Mouse (Mus musculus): ENCODE data around the gene Tnfrsf25. TPM values are rescaled to one million over a fixed set of nuclear protein-coding genes. Genes with fewer than 3 reads are reported as not detected.

Tnfrsf25 gene
- polyA plus RNA-seq, 1 experiment from 2014 or later = 0.28 TPM

GRCm38 (mm10) chr4:152074548-152074947, 41.2 kb upstream of the Tnfrsf25 start:
- H3K9ac ChIP-seq (ENCODE audit: low read depth, low read length) = no peak overlapping the region
- WGBS = 84% methylated on average over 9 of the region's 9 CpGs
- no peaks in the 10 kb centered on the region for H3K36me3 ChIP-seq (ENCODE audit: control insufficient read depth, insufficient read depth, low read length)
- H3K27me3 ChIP-seq (ENCODE audit: control insufficient read depth, insufficient read depth, low read length) = no peaks in the 10 kb centered on the region
- H3K4me3 ChIP-seq (ENCODE audit: low read depth, low read length) = no peak overlapping the region
- H3K9me3 ChIP-seq (ENCODE audit: control insufficient read depth, low read length) = no peaks in the 10 kb centered on the region
- H3K27ac ChIP-seq (ENCODE audit: low read depth, low read length) = no peak overlapping the region
- ATAC-seq (ENCODE audit: low FRiP score) (no peak), DNase-seq (ENCODE audit: low spot score) (no peak)
- no peaks in the 10 kb centered on the region for H3K4me1 ChIP-seq (replicated peaks; ENCODE audit: control insufficient read depth, insufficient read depth, low read length)
- no peak overlapping the region for H3K4me2 ChIP-seq (replicated peaks; ENCODE audit: low read depth, low read length)

DNA sequence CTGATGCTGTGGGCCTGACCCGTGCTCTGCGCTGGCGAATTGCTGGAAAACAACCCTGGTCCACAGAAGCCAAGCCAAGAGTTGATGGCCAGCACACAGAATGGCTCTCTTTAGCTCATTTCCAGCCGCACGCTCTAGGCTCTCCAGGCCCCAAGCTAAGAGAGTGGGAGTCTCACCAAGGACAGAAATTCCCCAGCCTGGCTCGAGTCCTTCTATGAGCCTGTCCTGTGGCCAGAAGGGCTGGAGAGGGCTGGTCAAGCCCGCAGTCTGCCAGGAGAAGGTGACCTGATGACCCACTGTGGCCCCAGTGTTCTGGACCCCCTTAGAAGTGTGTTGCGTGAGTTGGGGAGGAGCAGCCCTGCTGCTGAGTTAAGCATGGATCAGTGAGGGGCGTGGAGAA, 38.5 kb upstream of the Tnfrsf25 start:
- 93% methylated on average over 9 of the region's 9 CpGs for WGBS
- ATAC-seq (ENCODE audit: low FRiP score) (no peak), DNase-seq (ENCODE audit: low spot score) (no peak)
- H3K36me3 ChIP-seq (ENCODE audit: control insufficient read depth, insufficient read depth, low read length) = no peaks in the 10 kb centered on the region
- H3K4me3 ChIP-seq (ENCODE audit: low read depth, low read length) = no peak overlapping the region
- H3K9me3 ChIP-seq (ENCODE audit: control insufficient read depth, low read length) = no peaks in the 10 kb centered on the region
- H3K27me3 ChIP-seq (ENCODE audit: control insufficient read depth, insufficient read depth, low read length) = no peaks in the 10 kb centered on the region
- H3K4me1 ChIP-seq (replicated peaks; ENCODE audit: control insufficient read depth, insufficient read depth, low read length) = no peaks in the 10 kb centered on the region
- H3K4me2 ChIP-seq (replicated peaks; ENCODE audit: low read depth, low read length) = no peak overlapping the region
- H3K9ac ChIP-seq (ENCODE audit: low read depth, low read length) = no peak overlapping the region
- no peak overlapping the region for H3K27ac ChIP-seq (ENCODE audit: low read depth, low read length)

DNA sequence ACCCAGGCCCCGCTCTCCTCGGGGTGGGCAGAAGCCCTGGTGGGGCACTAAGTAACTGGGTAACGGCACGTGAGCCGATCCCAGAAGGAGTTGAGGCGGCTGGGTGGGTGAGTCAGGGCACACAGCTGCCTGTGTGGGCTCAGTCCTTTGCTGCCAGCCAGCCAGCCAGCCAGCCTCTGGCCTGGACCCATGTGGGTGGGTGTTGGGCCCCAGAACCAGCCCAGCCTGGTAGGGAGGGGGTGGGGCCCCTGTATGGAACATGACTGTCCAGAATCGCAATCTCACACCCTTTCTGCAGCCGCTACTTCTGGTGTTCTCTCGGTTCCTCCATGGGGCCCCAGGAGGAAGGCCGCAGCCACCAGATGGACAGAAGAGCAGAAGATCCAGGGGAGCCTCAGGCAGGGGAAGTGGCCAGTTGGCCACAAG, 37.6 kb upstream of the Tnfrsf25 start:
- Histone ChIP-seq H3K27me3 (ENCODE audit: control insufficient read depth, insufficient read depth, low read length) (no peaks in the 10 kb centered on the region), H3K4me1 (replicated peaks; ENCODE audit: control insufficient read depth, insufficient read depth, low read length) (no peaks in the 10 kb centered on the region), H3K9ac (ENCODE audit: low read depth, low read length) (no peak overlapping the region), H3K36me3 (ENCODE audit: control insufficient read depth, insufficient read depth, low read length) (no peaks in the 10 kb centered on the region), H3K9me3 (ENCODE audit: control insufficient read depth, low read length) (no peaks in the 10 kb centered on the region), H3K4me2 (replicated peaks; ENCODE audit: low read depth, low read length) (no peak overlapping the region), H3K27ac (ENCODE audit: low read depth, low read length) (no peak overlapping the region), H3K4me3 (ENCODE audit: low read depth, low read length) (no peak overlapping the region)
- DNase-seq (ENCODE audit: low spot score) (no peak), ATAC-seq (ENCODE audit: low FRiP score) (no peak)
- WGBS = 90% methylated on average over 10 of the region's 10 CpGs

DNA sequence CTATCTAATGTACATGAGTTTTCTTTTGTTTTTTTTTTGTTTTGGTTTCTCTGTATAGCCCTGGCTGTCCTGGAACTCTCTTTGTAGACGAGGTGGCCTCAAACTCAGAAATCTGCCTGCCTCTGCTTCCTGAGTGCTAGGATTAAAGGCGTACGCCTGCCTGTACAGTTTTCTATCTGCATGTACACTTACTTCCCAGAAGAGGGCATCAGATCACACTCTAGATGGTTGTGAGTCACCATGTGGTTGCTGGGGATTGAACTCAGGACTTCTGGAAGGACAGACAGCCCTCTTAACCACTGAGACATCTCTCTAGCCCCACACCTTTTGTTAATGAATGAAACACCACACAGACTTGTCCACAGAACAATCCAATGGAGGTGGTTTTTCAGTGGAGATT, 36.5 kb upstream of the Tnfrsf25 start:
- H3K9ac ChIP-seq (ENCODE audit: low read depth, low read length) = no peak overlapping the region
- no peak overlapping the region for H3K27ac ChIP-seq (ENCODE audit: low read depth, low read length)
- WGBS = 93% methylated on average over 3 of the region's 3 CpGs
- ATAC-seq (ENCODE audit: low FRiP score) (no peak), DNase-seq (ENCODE audit: low spot score) (no peak)
- no peaks in the 10 kb centered on the region for H3K9me3 ChIP-seq (ENCODE audit: control insufficient read depth, low read length)
- H3K4me3 ChIP-seq (ENCODE audit: low read depth, low read length) = no peak overlapping the region
- H3K4me2 ChIP-seq (replicated peaks; ENCODE audit: low read depth, low read length) = no peak overlapping the region
- no peaks in the 10 kb centered on the region for H3K4me1 ChIP-seq (replicated peaks; ENCODE audit: control insufficient read depth, insufficient read depth, low read length)
- H3K27me3 ChIP-seq (ENCODE audit: control insufficient read depth, insufficient read depth, low read length) = no peaks in the 10 kb centered on the region
- H3K36me3 ChIP-seq (ENCODE audit: control insufficient read depth, insufficient read depth, low read length) = no peaks in the 10 kb centered on the region

DNA sequence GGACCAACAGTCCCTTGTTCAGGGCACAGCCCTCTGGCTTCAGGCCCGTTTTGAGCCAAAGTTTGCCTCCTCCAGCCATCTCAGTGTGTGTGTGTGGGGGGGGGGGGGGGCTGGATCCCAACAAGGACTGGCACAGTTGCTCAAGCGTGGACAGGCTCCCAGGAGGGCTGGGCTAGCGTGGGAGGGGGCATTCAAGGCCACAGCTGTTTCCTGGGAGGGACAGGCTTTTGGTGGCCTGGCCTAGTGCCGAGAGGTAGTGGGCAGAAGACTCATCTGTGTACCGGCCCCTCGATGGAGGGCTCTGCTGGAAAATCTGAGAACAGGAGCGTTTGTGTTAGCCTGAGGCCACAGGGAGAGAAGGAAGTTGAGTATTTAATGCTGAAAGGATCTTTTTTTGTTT, 35.8 kb upstream of the Tnfrsf25 start:
- Histone ChIP-seq H3K4me1 (replicated peaks; ENCODE audit: control insufficient read depth, insufficient read depth, low read length) (no peaks in the 10 kb centered on the region), H3K27ac (ENCODE audit: low read depth, low read length) (no peak overlapping the region), H3K27me3 (ENCODE audit: control insufficient read depth, insufficient read depth, low read length) (no peaks in the 10 kb centered on the region), H3K9ac (ENCODE audit: low read depth, low read length) (no peak overlapping the region), H3K9me3 (ENCODE audit: control insufficient read depth, low read length) (no peaks in the 10 kb centered on the region), H3K4me3 (ENCODE audit: low read depth, low read length) (no peak overlapping the region), H3K4me2 (replicated peaks; ENCODE audit: low read depth, low read length) (no peak overlapping the region), H3K36me3 (ENCODE audit: control insufficient read depth, insufficient read depth, low read length) (no peaks in the 10 kb centered on the region)
- 69% methylated on average over 7 of the region's 7 CpGs for WGBS
- no peak for ATAC-seq (ENCODE audit: low FRiP score)
- DNase-seq (ENCODE audit: low spot score) = no peak

- H3K9me3 ChIP-seq (ENCODE audit: control insufficient read depth, low read length) = no peaks in the 10 kb centered on the region
- H3K4me3 ChIP-seq (ENCODE audit: low read depth, low read length) = no peak overlapping the region
- H3K4me1 ChIP-seq (replicated peaks; ENCODE audit: control insufficient read depth, insufficient read depth, low read length) = peaks cover 12% of the 10 kb centered on the region; the same call in 1 of the 2 replicates
- H3K9ac ChIP-seq (ENCODE audit: low read depth, low read length) = no peak overlapping the region
- H3K4me2 ChIP-seq (replicated peaks; ENCODE audit: low read depth, low read length) = no peak overlapping the region
- no peaks in the 10 kb centered on the region for H3K27me3 ChIP-seq (ENCODE audit: control insufficient read depth, insufficient read depth, low read length)
- ATAC-seq (ENCODE audit: low FRiP score) (no peak), DNase-seq (ENCODE audit: low spot score) (no peak)
- no peaks in the 10 kb centered on the region for H3K36me3 ChIP-seq (ENCODE audit: control insufficient read depth, insufficient read depth, low read length)
- H3K27ac ChIP-seq (ENCODE audit: low read depth, low read length) = no peak overlapping the region
- WGBS = 62% methylated on average over 7 of the region's 7 CpGs
Observed at GRCm38 (mm10) chr4:152083611-152084220, 32.0 kb upstream of the Tnfrsf25 start.

- Histone ChIP-seq H3K27me3 (ENCODE audit: control insufficient read depth, insufficient read depth, low read length) (no peaks in the 10 kb centered on the region), H3K9ac (ENCODE audit: low read depth, low read length) (no peak overlapping the region), H3K9me3 (ENCODE audit: control insufficient read depth, low read length) (no peaks in the 10 kb centered on the region), H3K4me3 (ENCODE audit: low read depth, low read length) (no peak overlapping the region), H3K4me1 (replicated peaks; ENCODE audit: control insufficient read depth, insufficient read depth, low read length) (peaks cover 12% of the 10 kb centered on the region; the same call in 1 of the 2 replicates), H3K4me2 (replicated peaks; ENCODE audit: low read depth, low read length) (no peak overlapping the region), H3K27ac (ENCODE audit: low read depth, low read length) (no peak overlapping the region), H3K36me3 (ENCODE audit: control insufficient read depth, insufficient read depth, low read length) (no peaks in the 10 kb centered on the region)
- ATAC-seq (ENCODE audit: low FRiP score) (no peak), DNase-seq (ENCODE audit: low spot score) (no peak)
- 93% methylated on average over 7 of the region's 7 CpGs for WGBS
Observed at GRCm38 (mm10) chr4:152084616-152085015, 31.1 kb upstream of the Tnfrsf25 start.

DNA sequence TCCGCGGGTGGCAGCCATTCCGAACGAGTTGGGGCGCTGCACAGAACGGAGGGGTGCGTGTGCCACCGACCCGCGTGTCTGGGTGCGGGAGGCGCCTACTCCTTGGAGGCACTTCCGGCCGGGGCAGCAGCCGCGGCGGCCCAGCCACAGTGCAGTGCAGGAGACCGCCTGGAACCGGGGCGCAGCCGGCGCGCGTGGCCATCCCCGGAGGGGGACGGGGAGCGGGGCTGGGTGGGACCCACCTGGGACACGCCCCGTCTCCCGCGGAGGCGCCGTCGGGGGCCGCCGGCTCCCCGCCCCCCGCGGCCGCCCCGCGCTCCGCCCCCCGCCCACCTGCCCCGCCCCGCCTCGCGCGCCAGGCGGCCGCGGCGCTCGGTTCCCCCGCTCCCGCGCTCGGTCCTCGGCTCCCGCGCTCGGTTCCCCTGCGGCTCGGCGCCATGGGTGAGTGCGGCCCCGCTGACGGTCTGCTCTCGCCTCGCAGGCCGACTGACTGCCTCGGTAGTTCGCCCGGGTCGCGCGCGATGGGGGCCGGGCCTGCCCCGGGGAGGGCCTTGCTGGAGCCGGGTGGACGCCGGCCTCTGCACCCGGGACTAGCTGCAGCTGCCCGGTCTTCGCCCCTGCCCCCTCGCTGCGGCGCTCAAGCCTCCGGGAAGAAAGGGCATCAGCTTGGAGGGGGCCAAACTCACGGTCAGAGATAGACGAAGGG, 29.1 kb upstream of the Tnfrsf25 start:
- H3K9ac ChIP-seq (ENCODE audit: low read depth, low read length) = peak overlapping the region; percentile 89
- no peaks in the 10 kb centered on the region for H3K9me3 ChIP-seq (ENCODE audit: control insufficient read depth, low read length)
- under 1% methylated on average over 58 of the region's 92 CpGs for WGBS
- no peak overlapping the region for H3K27ac ChIP-seq (ENCODE audit: low read depth, low read length)
- H3K4me3 ChIP-seq (ENCODE audit: low read depth, low read length) = peak overlapping the region; percentile 68
- DNase-seq (ENCODE audit: low spot score) (peak; percentile 68), ATAC-seq (ENCODE audit: low FRiP score) (peak; percentile 81)
- H3K4me2 ChIP-seq (replicated peaks; ENCODE audit: low read depth, low read length) = peak overlapping the region; percentile 91
- peaks cover 12% of the 10 kb centered on the region; the same call in 1 of the 2 replicates for H3K4me1 ChIP-seq (replicated peaks; ENCODE audit: control insufficient read depth, insufficient read depth, low read length)
- no peaks in the 10 kb centered on the region for H3K27me3 ChIP-seq (ENCODE audit: control insufficient read depth, insufficient read depth, low read length)
- H3K36me3 ChIP-seq (ENCODE audit: control insufficient read depth, insufficient read depth, low read length) = no peaks in the 10 kb centered on the region
